Mouse (Mus musculus): ENCODE results near the gene Hspb9.

Gene Hspb9

GRCm38 (mm10) chr11:100713735-100714533 is at the start of gene Hspb9:
Hspb9 (plus strand) TSS chr11:100713850.
- Histone ChIP-seq H3K4me1 (replicated peaks; ENCODE audit: low read depth, low read length) (peaks cover 89% of the 10 kb centered on the region), H3K36me3 (ENCODE audit: insufficient read depth, low read length) (peaks cover 66% of the 10 kb centered on the region), H3K27me3 (ENCODE audit: insufficient read depth, low read length) (no peaks in the 10 kb centered on the region), H3K4me3 (replicated peaks; ENCODE audit: low read length) (peak within 1 kb of the TSS; percentile 94), H3K9me3 (ENCODE audit: low read length) (no peaks in the 10 kb centered on the region)
- TF ChIP-seq CTCF (conservative IDR thresholded peaks at IDR 0.05; ENCODE audit: low read length): no peak
- no peak for TF ChIP-seq POU5F1 (IDR thresholded peaks at IDR 0.05; ENCODE audit: borderline replicate concordance, low read length)
- no peak for TF ChIP-seq NANOG (IDR thresholded peaks at IDR 0.05; ENCODE audit: borderline replicate concordance, low read length)

- H3K4me3 ChIP-seq (replicated peaks; ENCODE audit: low read length): peak overlapping the region; percentile 3; the same call in 1 of the 2 replicates
- peaks cover 3% of the 10 kb centered on the region; the same call in 1 of the 2 replicates for H3K36me3 ChIP-seq (ENCODE audit: insufficient read depth, low read length)
- peaks cover 34% of the 10 kb centered on the region for H3K9me3 ChIP-seq (ENCODE audit: low read length)
- TF ChIP-seq NANOG (IDR thresholded peaks at IDR 0.05; ENCODE audit: borderline replicate concordance, low read length) (no peak), CTCF (conservative IDR thresholded peaks at IDR 0.05; ENCODE audit: low read length) (no peak), POU5F1 (IDR thresholded peaks at IDR 0.05; ENCODE audit: borderline replicate concordance, low read length) (no peak)
- H3K4me1 ChIP-seq (replicated peaks; ENCODE audit: low read depth, low read length): peaks cover 22% of the 10 kb centered on the region
- H3K27me3 ChIP-seq (ENCODE audit: insufficient read depth, low read length): peaks cover 24% of the 10 kb centered on the region
Observed at GRCm38 (mm10) chr11:100671049-100671448, 42.6 kb upstream of the Hspb9 start.

GRCm38 (mm10) chr11:100671956-100672355 is 41.7 kb upstream of the Hspb9 start:
- TF ChIP-seq CTCF (conservative IDR thresholded peaks at IDR 0.05; ENCODE audit: low read length): no peak
- TF ChIP-seq POU5F1 (IDR thresholded peaks at IDR 0.05; ENCODE audit: borderline replicate concordance, low read length): no peak
- no peak for TF ChIP-seq NANOG (IDR thresholded peaks at IDR 0.05; ENCODE audit: borderline replicate concordance, low read length)
- no peak overlapping the region for H3K4me3 ChIP-seq (replicated peaks; ENCODE audit: low read length)
- peaks cover 22% of the 10 kb centered on the region for H3K4me1 ChIP-seq (replicated peaks; ENCODE audit: low read depth, low read length)
- peaks cover 3% of the 10 kb centered on the region; the same call in 1 of the 2 replicates for H3K36me3 ChIP-seq (ENCODE audit: insufficient read depth, low read length)
- peaks cover 34% of the 10 kb centered on the region for H3K9me3 ChIP-seq (ENCODE audit: low read length)
- H3K27me3 ChIP-seq (ENCODE audit: insufficient read depth, low read length): peaks cover 30% of the 10 kb centered on the region

- no peak for TF ChIP-seq CTCF (conservative IDR thresholded peaks at IDR 0.05; ENCODE audit: low read length)
- no peak for TF ChIP-seq POU5F1 (IDR thresholded peaks at IDR 0.05; ENCODE audit: borderline replicate concordance, low read length)
- TF ChIP-seq NANOG (IDR thresholded peaks at IDR 0.05; ENCODE audit: borderline replicate concordance, low read length): no peak
- peaks cover 36% of the 10 kb centered on the region for H3K27me3 ChIP-seq (ENCODE audit: insufficient read depth, low read length)
- H3K36me3 ChIP-seq (ENCODE audit: insufficient read depth, low read length): peaks cover 3% of the 10 kb centered on the region; the same call in 1 of the 2 replicates
- peak overlapping the region; percentile 61 for H3K4me3 ChIP-seq (replicated peaks; ENCODE audit: low read length)
- H3K9me3 ChIP-seq (ENCODE audit: low read length): peaks cover 34% of the 10 kb centered on the region
- peaks cover 33% of the 10 kb centered on the region for H3K4me1 ChIP-seq (replicated peaks; ENCODE audit: low read depth, low read length)
Observed at GRCm38 (mm10) chr11:100673169-100673568, 40.5 kb upstream of the Hspb9 start.

- H3K4me1 ChIP-seq (replicated peaks; ENCODE audit: low read depth, low read length): peaks cover 57% of the 10 kb centered on the region
- no peak overlapping the region; the same call in 1 of the 2 replicates for H3K4me3 ChIP-seq (replicated peaks; ENCODE audit: low read length)
- H3K9me3 ChIP-seq (ENCODE audit: low read length): no peaks in the 10 kb centered on the region
- H3K36me3 ChIP-seq (ENCODE audit: insufficient read depth, low read length): no peaks in the 10 kb centered on the region
- peaks cover 30% of the 10 kb centered on the region for H3K27me3 ChIP-seq (ENCODE audit: insufficient read depth, low read length)
- TF ChIP-seq NANOG (IDR thresholded peaks at IDR 0.05; ENCODE audit: borderline replicate concordance, low read length) (no peak), CTCF (conservative IDR thresholded peaks at IDR 0.05; ENCODE audit: low read length) (no peak), POU5F1 (IDR thresholded peaks at IDR 0.05; ENCODE audit: borderline replicate concordance, low read length) (no peak)
Observed at GRCm38 (mm10) chr11:100677810-100678209, 35.8 kb upstream of the Hspb9 start.

GRCm38 (mm10) chr11:100681826-100682225 is 31.8 kb upstream of the Hspb9 start:
- Histone ChIP-seq H3K4me3 (replicated peaks; ENCODE audit: low read length) (0 out of 2 replicates have a peak overlapping the region, but pooled peaks have one; percentile 21), H3K4me1 (replicated peaks; ENCODE audit: low read depth, low read length) (peaks cover 55% of the 10 kb centered on the region), H3K36me3 (ENCODE audit: insufficient read depth, low read length) (no peaks in the 10 kb centered on the region), H3K27me3 (ENCODE audit: insufficient read depth, low read length) (peaks cover 6% of the 10 kb centered on the region; the same call in 1 of the 2 replicates), H3K9me3 (ENCODE audit: low read length) (no peaks in the 10 kb centered on the region)
- TF ChIP-seq CTCF (conservative IDR thresholded peaks at IDR 0.05; ENCODE audit: low read length) (no peak), NANOG (IDR thresholded peaks at IDR 0.05; ENCODE audit: borderline replicate concordance, low read length) (no peak), POU5F1 (IDR thresholded peaks at IDR 0.05; ENCODE audit: borderline replicate concordance, low read length) (no peak)

- H3K4me3 ChIP-seq (replicated peaks; ENCODE audit: low read length): 0 out of 2 replicates have a peak overlapping the region, but pooled peaks have one; percentile 21
- peaks cover 51% of the 10 kb centered on the region for H3K4me1 ChIP-seq (replicated peaks; ENCODE audit: low read depth, low read length)
- peaks cover 4% of the 10 kb centered on the region; the same call in 1 of the 2 replicates for H3K27me3 ChIP-seq (ENCODE audit: insufficient read depth, low read length)
- TF ChIP-seq POU5F1 (IDR thresholded peaks at IDR 0.05; ENCODE audit: borderline replicate concordance, low read length) (no peak), NANOG (IDR thresholded peaks at IDR 0.05; ENCODE audit: borderline replicate concordance, low read length) (no peak), CTCF (conservative IDR thresholded peaks at IDR 0.05; ENCODE audit: low read length) (no peak)
- no peaks in the 10 kb centered on the region for H3K9me3 ChIP-seq (ENCODE audit: low read length)
- no peaks in the 10 kb centered on the region for H3K36me3 ChIP-seq (ENCODE audit: insufficient read depth, low read length)
Observed at GRCm38 (mm10) chr11:100682526-100682925, 31.1 kb upstream of the Hspb9 start.

GRCm38 (mm10) chr11:100684084-100684483 is 29.6 kb upstream of the Hspb9 start:
- Histone ChIP-seq H3K9me3 (ENCODE audit: low read length) (no peaks in the 10 kb centered on the region), H3K27me3 (ENCODE audit: insufficient read depth, low read length) (no peaks in the 10 kb centered on the region; the same call in 1 of the 2 replicates), H3K4me3 (replicated peaks; ENCODE audit: low read length) (no peak overlapping the region), H3K36me3 (ENCODE audit: insufficient read depth, low read length) (no peaks in the 10 kb centered on the region), H3K4me1 (replicated peaks; ENCODE audit: low read depth, low read length) (peaks cover 44% of the 10 kb centered on the region)
- TF ChIP-seq NANOG (IDR thresholded peaks at IDR 0.05; ENCODE audit: borderline replicate concordance, low read length) (no peak), POU5F1 (IDR thresholded peaks at IDR 0.05; ENCODE audit: borderline replicate concordance, low read length) (no peak), CTCF (conservative IDR thresholded peaks at IDR 0.05; ENCODE audit: low read length) (no peak)
